8 mouse cellular contexts compared by ENCODE assay signal in the genomic region with DNA sequence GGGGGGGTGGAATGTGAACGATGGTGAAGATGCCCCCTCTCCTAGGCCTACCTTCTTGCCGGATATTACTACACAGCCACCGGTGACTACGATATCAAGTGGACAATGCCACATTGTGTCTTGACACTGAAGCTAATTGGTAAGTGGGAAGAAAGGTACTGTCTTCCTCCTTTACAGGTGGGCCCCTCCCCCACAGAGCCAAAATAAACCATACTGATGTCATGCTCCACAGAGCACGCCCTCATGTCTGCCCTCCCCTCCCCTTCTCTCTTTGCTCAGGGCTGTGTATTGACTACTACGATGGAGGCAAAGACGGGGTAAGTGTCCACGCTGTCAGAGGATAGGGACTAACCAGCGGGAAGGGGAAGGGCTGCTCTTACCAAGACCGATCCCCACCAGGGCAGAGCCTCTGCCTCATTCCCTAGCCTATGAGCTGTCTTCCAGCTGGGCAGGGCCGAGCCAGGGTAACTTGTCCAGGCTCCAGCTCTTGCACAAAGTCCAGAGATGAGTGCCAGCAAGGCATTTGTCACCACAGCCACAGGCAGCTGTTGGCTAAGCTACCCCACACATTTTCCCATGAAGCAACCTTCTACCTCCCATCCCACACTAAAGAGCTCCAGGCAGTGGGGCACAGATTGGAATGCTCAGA. TPM values are rescaled to one million over a fixed set of nuclear protein-coding genes. Genes with fewer than 3 reads are reported as not detected.
DNase-seq lines count a peak whose midpoint lies in the region; ATAC-seq lines count a peak whose summit lies in the region.

No protein-coding gene starts in this region.

- H3K4me3 ChIP-seq in kidney, embryonic 14.5 days (ENCODE audit: low read length) = no peak overlapping the region
- H3K4me3 ChIP-seq in kidney, embryonic 16.5 days (ENCODE audit: low read length) = no peak overlapping the region
- H3K4me3 ChIP-seq in lung, embryonic 15.5 days = no peak overlapping the region

- H3K4me2 ChIP-seq in kidney, embryonic 14.5 days (replicated peaks; ENCODE audit: low read depth, low read length) = no peak overlapping the region
- H3K4me2 ChIP-seq in kidney, embryonic 16.5 days (replicated peaks; ENCODE audit: low read depth, low read length) = no peak overlapping the region
- H3K4me2 ChIP-seq in lung, embryonic 15.5 days = no peak overlapping the region

- peaks cover 7% of the 10 kb centered on the region; the same call in 1 of the 2 replicates for H3K4me1 ChIP-seq in kidney, embryonic 14.5 days (ENCODE audit: control insufficient read depth, insufficient read depth, low read length)
- peaks cover 8% of the 10 kb centered on the region for H3K4me1 ChIP-seq in kidney, embryonic 16.5 days (ENCODE audit: insufficient read depth, low read length)
- H3K4me1 ChIP-seq in lung, embryonic 15.5 days = peaks cover 7% of the 10 kb centered on the region; the same call in 1 of the 2 replicates

- H3K9me3 ChIP-seq in kidney, embryonic 14.5 days (ENCODE audit: control insufficient read depth, low read length) = no peaks in the 10 kb centered on the region
- no peaks in the 10 kb centered on the region for H3K9me3 ChIP-seq in kidney, embryonic 16.5 days (ENCODE audit: low read length)
- no peaks in the 10 kb centered on the region for H3K9me3 ChIP-seq in lung, embryonic 15.5 days

- 75% methylated on average over 11 of the region's 11 CpGs for WGBS in kidney, embryonic 14.5 days
- WGBS in kidney, embryonic 16.5 days = 61% methylated on average over 11 of the region's 11 CpGs
- 67% methylated on average over 11 of the region's 11 CpGs for whole genome bisulfite sequencing in lung, embryonic 15.5 days

- H3K27ac ChIP-seq in kidney, embryonic 14.5 days (ENCODE audit: low read depth, low read length) = no peak overlapping the region
- peak overlapping the region; percentile 12; the same call in 1 of the 2 replicates for H3K27ac ChIP-seq in kidney, embryonic 16.5 days (ENCODE audit: low read length)
- peak overlapping the region; percentile 31; the same call in 1 of the 2 replicates for H3K27ac ChIP-seq in lung, embryonic 15.5 days

- no peak; the same call in 1 of the 2 replicates for ATAC-seq in kidney, embryonic 14.5 days (ENCODE audit: low FRiP score, low TSS enrichment)
- ATAC-seq in kidney, embryonic 16.5 days (ENCODE audit: low FRiP score, low TSS enrichment) = peak; percentile 21
- peak; percentile 69 for ATAC-seq in lung, embryonic 15.5 days (ENCODE audit: borderline replicate concordance, extremely low read depth, low FRiP score, low TSS enrichment)

- H3K9ac ChIP-seq in kidney, embryonic 14.5 days (ENCODE audit: low read depth, low read length) = no peak overlapping the region
- no peak overlapping the region for H3K9ac ChIP-seq in kidney, embryonic 16.5 days (replicated peaks; ENCODE audit: low read length)
- no peak overlapping the region; the same call in 1 of the 2 replicates for H3K9ac ChIP-seq in lung, embryonic 15.5 days

- H3K36me3 ChIP-seq in kidney, embryonic 14.5 days (ENCODE audit: control insufficient read depth, insufficient read depth, low read length) = peaks cover 62% of the 10 kb centered on the region
- peaks cover 36% of the 10 kb centered on the region for H3K36me3 ChIP-seq in kidney, embryonic 16.5 days (ENCODE audit: insufficient read depth, low read length)
- H3K36me3 ChIP-seq in lung, embryonic 15.5 days = peaks cover 59% of the 10 kb centered on the region

- H3K27me3 ChIP-seq in kidney, embryonic 14.5 days (ENCODE audit: control insufficient read depth, insufficient read depth, low read length) = no peaks in the 10 kb centered on the region
- H3K27me3 ChIP-seq in kidney, embryonic 16.5 days (ENCODE audit: insufficient read depth, low read length) = no peaks in the 10 kb centered on the region
- H3K27me3 ChIP-seq in lung, embryonic 15.5 days = no peaks in the 10 kb centered on the region

- DNase-seq in kidney, adult 11 months = peak; percentile 74
- DNase-seq in adrenal gland, adult 18-20 months (ENCODE audit: low spot score in 2 of 2) = peak; percentile 51 to 57
- DNase-seq in gastrocnemius, adult 8-10 months (ENCODE audit: low spot score in 2 of 2) = peak; percentile 63 to 77
- no peak for DNase-seq in B cell, adult 2 months
- no peak for DNase-seq in thymus, postnatal 36 days

RNA-seq across cellular contexts. Expression of gene Emg1, which starts 11.9 kb away (rescaled TPM):
- polyA plus RNA-seq in kidney, embryonic 14.5 days (2014; fragmentation: Nextera tagmentation; extraction: Ambion mirVana) = 233 and 278 TPM in 2 replicates
- 10 to 100 TPM; 81.0 to 86.4 TPM for total RNA-seq in adrenal gland, adult 18-20 months (2021)
- 10 to 100 TPM; 62.1 to 74.4 (median 66.1) TPM for total RNA-seq in gastrocnemius, adult 8-10 months (2022)
- polyA plus RNA-seq in kidney, embryonic 16.5 days (2015; fragmentation: Nextera tagmentation; extraction: Ambion mirVana) = 202 and 219 TPM in 2 replicates
- 199 and 200 TPM in 2 replicates for polyA plus RNA-seq in lung, embryonic 15.5 days (2015; fragmentation: Nextera tagmentation; extraction: Ambion mirVana)

RNA-seq across cellular contexts. Expression of gene Phb2, which starts 12.1 kb away (rescaled TPM):
- polyA plus RNA-seq in kidney, embryonic 14.5 days (2014; fragmentation: Nextera tagmentation; extraction: Ambion mirVana) = 341 and 402 TPM in 2 replicates
- 100 to 1,000 TPM; 285 to 301 TPM for total RNA-seq in adrenal gland, adult 18-20 months (2021)
- 100 to 1,000 TPM; 140 to 157 (median 153) TPM for total RNA-seq in gastrocnemius, adult 8-10 months (2022)
- 403 and 405 TPM in 2 replicates for polyA plus RNA-seq in kidney, embryonic 16.5 days (2015; fragmentation: Nextera tagmentation; extraction: Ambion mirVana)
- polyA plus RNA-seq in lung, embryonic 15.5 days (2015; fragmentation: Nextera tagmentation; extraction: Ambion mirVana) = 327 and 340 TPM in 2 replicates

RNA-seq across cellular contexts. Expression of gene Lpcat3, which starts 37.3 kb away (rescaled TPM):
- 51.2 and 67.3 TPM in 2 replicates for polyA plus RNA-seq in kidney, embryonic 14.5 days (2014; fragmentation: Nextera tagmentation; extraction: Ambion mirVana)
- 100 to 1,000 TPM in 1 of 2 experiments, 10 to 100 TPM in 1; 92.9 to 108 TPM for total RNA-seq in adrenal gland, adult 18-20 months (2021)
- 10 to 100 TPM; 12.6 to 18.1 (median 15.6) TPM for total RNA-seq in gastrocnemius, adult 8-10 months (2022)
- 88.6 and 97.2 TPM in 2 replicates for polyA plus RNA-seq in kidney, embryonic 16.5 days (2015; fragmentation: Nextera tagmentation; extraction: Ambion mirVana)
- polyA plus RNA-seq in lung, embryonic 15.5 days (2015; fragmentation: Nextera tagmentation; extraction: Ambion mirVana) = 56.8 and 61.9 TPM in 2 replicates

RNA-seq across cellular contexts. Expression of gene Ptpn6, which starts 38.4 kb away (rescaled TPM):
- 10.0 and 12.9 TPM in 2 replicates for polyA plus RNA-seq in kidney, embryonic 14.5 days (2014; fragmentation: Nextera tagmentation; extraction: Ambion mirVana)
- 10 to 100 TPM in 1 of 2 experiments, 1 to 10 TPM in 1; 9.8 to 11.5 TPM for total RNA-seq in adrenal gland, adult 18-20 months (2021)
- total RNA-seq in gastrocnemius, adult 8-10 months (2022) = 1 to 10 TPM in 3 of 4 experiments, under 1 TPM in 1; 0.80 to 2.0 (median 1.2) TPM
- polyA plus RNA-seq in kidney, embryonic 16.5 days (2015; fragmentation: Nextera tagmentation; extraction: Ambion mirVana) = 13.8 and 16.4 TPM in 2 replicates
- 17.3 and 24.3 TPM in 2 replicates for polyA plus RNA-seq in lung, embryonic 15.5 days (2015; fragmentation: Nextera tagmentation; extraction: Ambion mirVana)

RNA-seq across cellular contexts. Expression of gene Grcc10, which starts 41.1 kb away (rescaled TPM):
- 564 and 762 TPM in 2 replicates for polyA plus RNA-seq in kidney, embryonic 14.5 days (2014; fragmentation: Nextera tagmentation; extraction: Ambion mirVana)
- 100 to 1,000 TPM; 341 to 388 TPM for total RNA-seq in adrenal gland, adult 18-20 months (2021)
- total RNA-seq in gastrocnemius, adult 8-10 months (2022) = 100 to 1,000 TPM; 146 to 173 (median 164) TPM
- 527 and 541 TPM in 2 replicates for polyA plus RNA-seq in kidney, embryonic 16.5 days (2015; fragmentation: Nextera tagmentation; extraction: Ambion mirVana)
- polyA plus RNA-seq in lung, embryonic 15.5 days (2015; fragmentation: Nextera tagmentation; extraction: Ambion mirVana) = 406 and 416 TPM in 2 replicates

Comparison
In these comparisons a context has a peak if more than half of its experiments do, and no peak if none do; other contexts are left out.
1. DNase-seq: peak in kidney, adult 11 months (single experiment), adrenal gland, adult 18-20 months (2 of 2) and gastrocnemius, adult 8-10 months (2 of 2); none in B cell, adult 2 months (0 of 2) and thymus, postnatal 36 days (0 of 2).